Mouse (Mus musculus): ENCODE results near the gene Entr1.

Gene Entr1

GRCm38 (mm10) chr2:26348241-26348640, 40.9 kb downstream of the Entr1 start:
- DNase-seq (ENCODE audit: low spot score in 2 of 2): no peak

GRCm38 (mm10) chr2:26342609-26343490, 46.3 kb downstream of the Entr1 start:
- no peak for DNase-seq (ENCODE audit: low spot score in 2 of 2)

GRCm38 (mm10) chr2:26342044-26342443, 47.1 kb downstream of the Entr1 start:
- DNase-seq (ENCODE audit: low spot score in 2 of 2): peak; percentile 78 to 83

DNA sequence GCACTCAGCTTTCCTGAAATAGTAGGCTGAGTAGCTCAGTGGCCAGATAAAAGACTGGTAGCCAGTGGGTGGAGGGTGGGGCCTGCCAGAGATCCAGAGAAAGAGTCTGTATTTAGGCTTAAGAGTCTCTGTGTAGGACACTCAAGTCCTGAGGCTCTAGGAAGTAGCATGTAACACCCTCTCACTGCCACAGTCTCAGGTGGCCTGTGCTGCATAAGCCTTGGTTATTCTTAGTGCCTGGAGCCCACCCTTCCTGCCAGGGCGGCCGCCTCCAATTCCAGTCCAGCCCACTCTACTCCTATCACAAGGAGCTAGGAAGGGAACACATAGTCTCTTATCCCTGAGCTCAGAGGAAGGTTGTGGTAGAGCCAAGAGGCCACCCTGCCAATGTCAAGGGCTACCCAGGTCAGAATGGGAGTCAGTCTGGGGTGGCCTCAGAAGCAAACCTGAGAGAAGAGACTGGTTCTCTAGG, 47.6 kb downstream of the Entr1 start:
- DNase-seq (ENCODE audit: low spot score in 2 of 2): peak; percentile 61 to 63

DNA sequence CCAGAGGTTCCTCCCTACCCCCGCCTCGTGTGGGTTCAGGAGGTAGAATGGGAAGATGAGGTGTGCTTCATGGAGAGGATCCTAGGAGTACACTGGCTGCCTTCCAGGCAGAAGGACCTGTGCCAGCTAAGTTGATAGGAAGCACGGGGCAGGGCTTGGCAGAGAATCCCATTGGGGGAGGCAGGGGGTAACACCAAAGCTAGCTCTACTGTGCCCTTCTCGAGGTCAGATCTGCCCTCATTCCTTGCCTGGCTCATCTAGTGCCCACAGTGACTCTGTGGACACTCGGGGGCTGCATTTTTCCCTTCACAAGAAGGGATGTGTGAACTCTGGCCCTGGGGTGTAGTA, 49.9 kb downstream of the Entr1 start:
- no peak for DNase-seq (ENCODE audit: low spot score in 2 of 2)

DNA sequence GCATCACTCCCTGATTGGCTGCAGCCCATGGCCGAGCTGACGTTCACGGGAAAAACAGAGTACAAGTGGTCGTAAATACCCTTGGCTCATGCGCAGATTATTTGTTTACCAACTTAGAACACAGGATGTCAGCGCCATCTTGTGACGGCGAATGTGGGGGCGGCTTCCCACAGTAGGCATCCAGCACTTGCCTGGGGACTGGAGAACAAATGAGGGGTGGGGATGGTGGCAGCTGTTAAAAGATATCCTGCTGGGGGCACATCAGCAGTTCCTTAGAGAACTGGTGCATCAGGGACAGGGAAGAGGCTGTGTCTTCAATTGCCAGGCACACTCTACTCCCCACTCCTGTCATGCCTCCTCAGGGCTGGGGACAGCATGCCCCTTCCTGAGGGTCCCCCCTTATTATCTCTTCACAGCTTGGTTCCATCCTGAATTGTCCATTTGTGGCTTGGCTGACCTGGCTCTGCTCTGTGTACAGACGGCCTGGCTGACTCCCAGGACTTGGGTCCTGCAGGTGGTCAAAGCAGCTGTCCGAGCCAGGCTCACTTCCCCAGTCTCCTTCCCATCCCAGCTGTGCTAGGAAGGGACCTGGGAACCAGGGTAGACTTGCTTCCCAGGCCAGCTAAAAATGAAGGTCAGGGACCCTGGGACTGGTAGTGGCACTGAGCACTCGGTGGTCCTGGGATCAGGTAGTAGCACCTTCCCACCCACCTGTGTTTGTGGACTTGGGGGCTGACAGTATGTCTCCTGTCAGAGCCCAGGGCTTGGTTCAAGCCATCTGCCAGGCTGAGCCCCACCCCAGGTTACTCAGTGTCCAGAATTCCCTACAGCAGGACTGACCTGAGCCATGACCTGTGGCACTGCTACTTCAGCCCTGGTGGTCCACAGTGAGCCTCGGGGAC, 50.6 kb downstream of the Entr1 start:
- DNase-seq (ENCODE audit: low spot score in 2 of 2): no peak

All from frontal cortex, postnatal 36 days (tissue).